Mouse (Mus musculus) E14TG2a.4 (cell line): ENCODE results near the gene Igfbp2.

Source experiments
- CTCF ChIP-seq: conservative IDR thresholded peaks from 2 replicates; pipeline ENCODE4 v1.5.1; 2014; ENCODE audit warnings: low read length
- NANOG ChIP-seq: IDR thresholded peaks from 2 replicates; pipeline ENCODE4 v1.6.1; 2014; ENCODE audit warnings: borderline replicate concordance, low read length, mixed read lengths
- POU5F1 ChIP-seq: IDR thresholded peaks from 2 replicates; pipeline ENCODE4 v1.6.1; 2014; ENCODE audit warnings: low read length, borderline replicate concordance

DNA sequence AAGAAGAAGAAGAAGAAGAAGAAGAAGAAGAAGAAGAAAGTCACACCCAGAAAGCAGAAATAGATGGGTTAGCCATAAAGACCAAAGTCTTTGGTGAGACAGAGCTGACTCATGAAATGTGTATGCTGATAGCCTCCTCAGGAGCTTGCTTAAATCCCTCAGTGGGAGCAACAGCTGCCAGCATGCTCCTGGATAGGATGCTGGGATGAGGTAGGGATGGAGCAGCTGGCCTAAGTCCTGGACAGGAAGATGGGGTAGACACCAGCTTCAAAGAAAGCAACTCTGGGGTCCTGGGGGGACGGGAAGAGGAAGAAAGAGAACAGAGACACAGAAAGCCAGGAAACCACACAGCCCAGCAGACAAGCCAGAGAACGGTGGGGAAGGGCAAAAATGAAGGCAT, 41.0 kb upstream of the Igfbp2 start:
- TF ChIP-seq CTCF = no peak
- TF ChIP-seq NANOG = no peak
- TF ChIP-seq POU5F1 = no peak
